Mouse (Mus musculus): ENCODE results near the gene Gm48552. TPM values are rescaled to one million over a fixed set of nuclear protein-coding genes. Genes with fewer than 3 reads are reported as not detected.

Gene Gm48552
- total RNA-seq, 2 experiments from 2014 or later: 4.2 to 6.9 TPM

DNA sequence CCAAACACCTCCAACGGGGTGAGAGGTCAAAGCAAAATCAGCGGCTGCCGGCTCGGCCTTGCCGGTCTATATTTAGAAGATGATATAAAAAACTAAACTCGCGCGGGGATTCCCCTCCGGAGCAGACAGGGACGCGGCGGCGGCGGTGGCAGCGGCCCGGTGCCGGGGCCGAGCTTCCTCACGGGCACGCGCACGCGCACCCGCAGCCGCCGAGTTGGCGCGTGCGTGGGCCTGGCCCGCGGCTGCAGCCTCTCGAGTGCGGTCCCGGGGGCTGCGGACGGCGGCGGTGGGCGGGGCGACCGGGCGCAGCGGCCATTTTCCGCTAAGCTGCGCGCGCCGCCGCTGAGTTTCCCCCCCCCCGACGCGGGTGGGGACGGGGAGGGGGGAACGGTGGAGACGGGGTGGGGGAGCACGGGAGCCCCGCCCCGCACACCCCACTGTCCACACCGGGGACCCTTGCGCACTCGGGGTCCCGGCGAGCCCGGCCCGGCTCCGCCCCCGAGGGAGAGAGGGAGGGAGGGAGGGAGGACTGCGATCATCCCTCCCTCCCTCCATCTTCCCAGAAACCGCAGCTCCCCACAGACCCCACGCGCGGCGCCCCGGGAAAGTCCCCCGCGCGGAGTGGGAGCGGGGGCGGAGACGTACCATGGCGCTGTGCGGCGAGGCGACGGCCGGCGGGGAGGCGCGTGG, 41.5 kb downstream of the Gm48552 start:
- peak; percentile 72 to 81 for DNase-seq (ENCODE audit: low spot score in 2 of 2)

DNA sequence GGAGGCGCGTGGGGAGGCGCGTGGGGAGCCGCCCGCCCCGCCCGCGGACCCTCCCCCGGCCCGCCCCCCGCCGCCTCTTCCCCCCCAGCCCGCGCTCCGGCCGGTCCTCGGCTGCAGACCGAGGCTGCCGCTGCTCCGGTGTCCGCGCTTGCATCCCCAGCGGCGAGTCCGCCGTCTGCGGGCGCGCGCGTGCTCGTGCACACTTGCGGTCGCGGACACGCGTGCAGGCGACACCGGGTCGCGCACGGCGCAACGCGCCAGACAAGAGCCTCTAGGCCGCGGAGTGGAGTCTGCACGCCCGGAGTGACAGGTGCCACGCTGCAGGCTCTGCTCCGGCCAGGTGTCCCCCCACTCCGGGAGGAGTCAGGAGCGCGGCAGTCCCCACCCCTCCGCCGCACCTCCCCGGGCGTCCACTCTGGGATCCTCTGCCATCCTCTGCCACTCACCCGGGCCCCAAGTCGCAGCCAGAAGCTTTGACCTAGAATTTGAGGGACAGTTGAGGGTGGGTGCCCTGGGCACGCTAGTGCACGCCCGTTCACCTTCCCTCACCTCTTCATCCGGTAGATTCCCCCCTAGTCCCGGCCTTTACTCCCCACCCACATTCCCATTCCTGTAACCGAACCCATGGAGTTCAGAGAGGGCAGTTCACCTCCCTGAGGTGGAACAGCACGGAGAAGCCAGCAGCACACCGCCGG, 42.2 kb downstream of the Gm48552 start:
- DNase-seq (ENCODE audit: low spot score in 2 of 2): peak; percentile 73 to 76

DNA sequence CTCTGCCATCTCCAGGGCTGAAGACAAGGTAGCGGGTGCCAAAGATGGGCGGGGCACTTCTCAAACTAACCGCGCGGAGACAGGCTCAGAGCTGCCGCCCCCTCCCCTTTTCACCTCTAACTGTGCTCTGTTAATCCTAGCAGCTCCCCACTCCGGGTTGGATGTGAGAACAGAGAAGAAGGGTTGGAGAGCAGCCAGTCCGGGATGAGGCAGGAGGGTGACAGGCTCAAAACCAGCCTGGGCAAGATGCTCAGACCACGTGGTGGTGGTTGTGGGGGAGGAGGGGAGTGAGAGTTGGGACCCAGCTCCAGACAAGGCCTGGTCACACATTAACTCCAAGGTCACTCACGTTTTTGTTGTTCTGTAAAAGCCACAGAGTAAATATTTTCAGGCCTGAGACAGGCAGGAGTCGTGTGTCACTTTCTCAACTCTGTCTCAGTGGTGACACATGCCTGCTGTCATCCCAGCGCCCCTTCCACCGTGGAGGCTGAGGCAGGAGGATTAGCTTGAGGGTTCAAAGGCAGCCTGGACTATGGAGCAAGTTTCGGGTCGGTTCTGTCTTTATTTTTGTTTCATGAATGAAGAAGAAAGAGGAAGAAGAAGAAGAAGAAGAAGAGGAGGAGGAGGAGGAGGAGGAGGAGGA, 42.8 kb downstream of the Gm48552 start:
- peak in 1 of 2 experiments; percentile 53 for DNase-seq (ENCODE audit: low spot score in 2 of 2)

DNA sequence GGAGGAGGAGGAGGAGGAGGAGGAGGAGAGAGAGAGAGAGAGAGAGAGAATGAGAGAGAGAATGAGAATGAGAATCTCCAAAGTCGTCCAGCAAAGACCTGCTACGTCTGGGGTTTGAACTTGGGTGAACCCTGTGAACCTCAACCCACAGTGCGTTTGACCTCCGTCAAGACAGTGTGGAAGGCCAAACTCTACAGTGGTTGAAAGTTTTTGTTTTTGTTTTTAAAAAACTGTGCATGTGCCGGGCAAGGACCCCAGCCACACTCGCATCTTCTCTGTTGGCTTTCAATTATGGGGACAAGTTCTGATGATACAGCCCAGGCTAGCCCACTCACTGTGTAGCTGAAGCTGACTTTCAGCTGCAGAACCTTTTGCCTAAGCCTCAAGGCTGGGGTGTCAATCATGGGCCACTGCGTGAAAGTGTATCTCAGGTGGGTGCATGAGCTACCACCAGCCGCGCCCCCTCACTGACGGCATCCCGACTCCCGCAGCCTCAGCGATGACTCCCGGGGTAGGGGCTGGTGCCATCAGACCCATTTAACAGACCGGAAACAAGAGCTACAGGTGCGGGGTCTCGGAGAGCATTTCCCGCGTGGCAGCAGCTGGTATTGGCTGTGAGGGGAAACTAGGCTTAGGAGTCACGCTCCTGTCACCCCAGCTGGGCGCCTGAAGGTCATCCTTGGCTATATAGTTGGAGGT, 43.5 kb downstream of the Gm48552 start:
- DNase-seq (ENCODE audit: low spot score in 2 of 2): no peak

DNA sequence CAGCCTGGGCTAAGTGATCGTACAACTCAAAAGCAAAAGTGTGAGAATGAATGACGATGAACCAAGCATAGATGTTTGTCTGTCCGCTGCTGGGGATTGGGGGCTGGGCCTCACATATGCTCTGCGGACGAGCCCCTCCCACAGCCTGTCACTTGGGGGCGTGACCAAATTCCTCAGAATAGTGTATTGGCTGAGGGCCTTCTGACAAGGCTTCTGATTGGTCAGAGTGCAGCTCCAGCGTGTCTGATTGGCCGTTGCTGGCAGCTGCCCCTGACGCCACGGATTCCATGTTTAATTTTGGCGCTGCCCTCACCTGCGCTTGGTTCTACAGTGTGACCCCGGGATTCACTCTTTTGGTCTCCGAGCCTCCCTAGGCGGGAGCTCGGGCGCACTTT, 44.1 kb downstream of the Gm48552 start:
- peak; percentile 91 to 97 for DNase-seq (ENCODE audit: low spot score in 2 of 2)

DNA sequence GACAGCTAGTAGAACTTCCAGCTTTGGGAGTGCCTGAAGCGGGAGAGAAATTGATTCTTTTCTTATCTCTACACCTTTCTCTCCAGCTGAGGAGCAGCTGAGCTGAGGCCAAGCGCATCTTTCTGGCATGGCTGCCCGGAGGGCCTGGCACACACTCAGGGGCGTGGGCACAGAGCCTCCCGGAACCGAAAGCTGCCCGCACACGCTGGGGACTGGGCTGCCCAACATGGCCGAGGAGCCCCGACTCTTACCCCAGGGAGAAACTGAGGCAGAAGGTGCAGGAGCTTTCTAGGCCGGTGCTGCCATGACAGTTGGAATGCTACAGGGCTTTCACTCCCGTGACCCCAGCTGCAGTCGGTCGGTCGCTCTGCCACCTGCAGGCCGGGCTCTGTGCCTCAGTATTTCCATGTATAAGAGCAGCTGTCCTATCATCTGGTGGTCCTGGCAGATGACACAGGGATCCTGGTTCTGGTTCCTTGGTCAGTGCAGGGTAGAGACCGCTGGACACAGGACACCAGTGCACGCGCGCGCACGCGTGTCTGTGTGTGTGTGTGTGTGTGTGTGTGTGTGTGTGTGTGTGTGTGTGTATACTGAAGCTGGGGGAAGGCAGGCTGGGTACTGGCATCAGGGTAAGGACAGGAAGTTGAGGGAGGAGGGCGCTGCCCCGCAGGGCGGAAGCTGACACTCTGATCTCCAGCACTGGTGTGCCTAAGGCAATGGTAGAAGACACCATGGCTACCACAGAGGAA, 44.9 kb downstream of the Gm48552 start:
- DNase-seq (ENCODE audit: low spot score in 2 of 2): peak in 1 of 2 experiments; percentile 31

DNA sequence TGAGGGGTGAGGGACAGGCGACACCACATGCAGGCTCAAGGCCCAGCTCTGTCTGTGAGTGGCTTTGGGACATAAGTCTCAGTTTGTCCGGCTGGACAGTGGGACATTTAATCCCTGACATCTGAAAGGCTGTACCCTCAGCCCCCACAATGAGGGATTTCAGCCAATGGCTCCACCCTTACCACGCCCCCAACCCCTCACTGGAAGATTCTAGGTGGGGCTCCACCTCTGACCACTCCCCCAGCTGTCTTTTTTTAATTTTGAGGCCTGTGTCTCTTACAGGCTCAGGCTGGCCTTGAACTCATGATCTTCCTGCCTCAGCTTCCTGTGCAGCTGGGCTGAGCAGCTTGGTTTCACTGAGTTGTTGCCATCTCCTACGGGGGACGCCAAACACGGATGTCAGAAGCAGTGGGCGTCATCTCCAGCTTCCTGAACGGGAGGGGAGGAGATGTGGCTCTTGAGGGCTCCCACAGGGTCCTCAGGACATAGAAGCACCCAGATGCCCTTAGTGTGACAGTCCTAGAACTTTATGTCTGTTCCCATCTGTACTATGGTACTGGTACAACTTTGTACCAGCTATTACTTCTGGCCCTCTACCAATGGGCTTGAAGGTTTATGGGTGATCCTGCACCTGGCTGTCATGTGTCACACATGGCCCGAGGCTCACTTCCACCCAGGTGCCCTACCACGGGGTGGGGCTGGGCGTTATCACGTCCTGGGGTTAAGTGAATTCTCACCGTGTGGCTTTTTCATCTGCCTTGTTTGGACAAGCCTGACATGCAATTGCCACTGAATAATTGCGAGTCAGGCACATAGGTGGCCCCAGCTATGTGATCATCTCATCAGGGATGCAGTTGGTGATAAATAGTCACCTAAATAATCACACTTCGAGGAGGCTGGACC, 45.8 kb downstream of the Gm48552 start:
- peak in 1 of 2 experiments; percentile 3 for DNase-seq (ENCODE audit: low spot score in 2 of 2)

DNA sequence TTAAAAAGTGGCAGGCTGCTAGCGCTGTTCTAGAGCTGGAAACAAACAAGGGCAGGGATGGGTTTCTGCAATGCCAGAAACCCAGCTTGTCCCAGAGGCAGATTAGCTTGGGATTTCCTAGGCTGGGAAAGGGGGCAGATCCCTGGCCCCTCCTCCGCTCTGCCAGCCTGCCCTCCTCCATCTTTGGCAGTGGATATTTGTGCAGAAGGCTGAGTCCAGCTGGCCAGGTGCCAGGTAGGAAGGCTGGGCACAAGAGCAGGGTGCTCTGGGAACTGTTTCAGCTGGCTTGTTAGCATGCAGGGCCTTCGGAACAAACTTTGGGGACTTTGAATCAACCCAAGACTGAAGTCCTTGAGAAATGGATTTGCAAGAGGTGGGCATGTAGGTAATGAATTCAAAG, 46.6 kb downstream of the Gm48552 start:
- DNase-seq (ENCODE audit: low spot score in 2 of 2): peak in 1 of 2 experiments; percentile 88

Small RNA genes lying within 50 kb of the gene (microRNA-seq; reads per million reads assigned to microRNA genes)
- gene Mir1191b (0 reads per million in 2 experiments), gene Mir6913 (1.7 to 2.5 reads per million in 2 experiments)

Other genes starting within 250 kb of the Gm48552 start
- 10 to 100 TPM; 27.5 to 30.8 TPM for gene Pias4, start 221.1 kb upstream of the Gm48552 start, total RNA-seq (2021)
- gene Eef2, start 212.4 kb upstream of the Gm48552 start, total RNA-seq (2021): 100 to 1,000 TPM; 907 to 934 TPM
- 10 to 100 TPM; 71.9 to 76.4 TPM for gene Dapk3, start 206.0 kb upstream of the Gm48552 start, total RNA-seq (2021)
- not detected for gene 4930442H23Rik, start 205.2 kb upstream of the Gm48552 start, total RNA-seq (2021)
- gene Nmrk2, start 187.0 kb upstream of the Gm48552 start, total RNA-seq (2021): under 1 TPM; 0.23 to 0.27 TPM
- gene Atcay, start 158.2 kb upstream of the Gm48552 start, total RNA-seq (2021): 100 to 1,000 TPM; 150 to 155 TPM
- 10 to 100 TPM; 57.6 to 63.6 TPM for gene Zfr2, start 155.8 kb upstream of the Gm48552 start, total RNA-seq (2021)
- 100 to 1,000 TPM; 204 to 214 TPM for gene Matk, start 136.1 kb upstream of the Gm48552 start, total RNA-seq (2021)
- gene Mrpl54, start 122.1 kb upstream of the Gm48552 start, total RNA-seq (2021): 10 to 100 TPM; 36.9 to 40.4 TPM
- 10 to 100 TPM; 39.3 to 40.9 TPM for gene Apba3, start 122.0 kb upstream of the Gm48552 start, total RNA-seq (2021)
- 1 to 10 TPM in 1 of 2 experiments, under 1 TPM in 1; 0.62 to 1.7 TPM for gene Tjp3, start 97.4 kb upstream of the Gm48552 start, total RNA-seq (2021)
- gene Pip5k1c, start 96.0 kb upstream of the Gm48552 start, total RNA-seq (2021): 100 to 1,000 TPM; 303 to 304 TPM
- gene Cactin, start 67.9 kb upstream of the Gm48552 start, total RNA-seq (2021): 10 to 100 TPM; 31.1 to 31.2 TPM
- gene Tbxa2r, start 60.3 kb upstream of the Gm48552 start, total RNA-seq (2021): 1 to 10 TPM in 1 of 2 experiments, under 1 TPM in 1; 0.74 to 1.0 TPM
- 1 to 10 TPM; 1.8 TPM for gene Gipc3, start 45.7 kb upstream of the Gm48552 start, total RNA-seq (2021)
- 10 to 100 TPM; 32.4 to 37.0 TPM for gene Hmg20b, start 38.5 kb upstream of the Gm48552 start, total RNA-seq (2021)
- 10 to 100 TPM; 42.2 to 44.4 TPM for gene Mfsd12, start 31.5 kb upstream of the Gm48552 start, total RNA-seq (2021)
- 1 to 10 TPM; 1.6 to 2.0 TPM for gene 4930404N11Rik, start 23.2 kb upstream of the Gm48552 start, total RNA-seq (2021)
- gene Fzr1, start 10.5 kb upstream of the Gm48552 start, total RNA-seq (2021): 10 to 100 TPM; 70.8 to 72.5 TPM
- gene Dohh, start 4.6 kb upstream of the Gm48552 start, total RNA-seq (2021): 10 to 100 TPM; 82.0 to 82.9 TPM
- gene Gm48551, start 4.5 kb upstream of the Gm48552 start, total RNA-seq (2021): 1 to 10 TPM; 4.1 to 4.8 TPM
- 1 to 10 TPM; 1.8 to 2.4 TPM for gene Smim24, start 4.0 kb downstream of the Gm48552 start, total RNA-seq (2021)
- 10 to 100 TPM; 54.2 to 54.7 TPM for gene Nfic, start 66.6 kb downstream of the Gm48552 start, total RNA-seq (2021)
- 100 to 1,000 TPM; 268 TPM for gene Celf5, start 93.7 kb downstream of the Gm48552 start, total RNA-seq (2021)
- gene Ncln, start 107.4 kb downstream of the Gm48552 start, total RNA-seq (2021): 10 to 100 TPM; 77.5 to 87.4 TPM
- under 1 TPM; 0.53 to 0.94 TPM for gene S1pr4, start 111.1 kb downstream of the Gm48552 start, total RNA-seq (2021)
- 1 to 10 TPM; 3.9 to 4.4 TPM for gene Gna15, start 135.2 kb downstream of the Gm48552 start, total RNA-seq (2021)
- 100 to 1,000 TPM; 124 to 126 TPM for gene Gna11, start 156.2 kb downstream of the Gm48552 start, total RNA-seq (2021)
- 100 to 1,000 TPM; 765 to 778 TPM for gene Aes, start 170.5 kb downstream of the Gm48552 start, total RNA-seq (2021)
- 10 to 100 TPM; 31.6 to 31.8 TPM for gene Tle2, start 185.6 kb downstream of the Gm48552 start, total RNA-seq (2021)
- 1 to 10 TPM; 2.6 to 4.1 TPM for gene Tle6, start 212.1 kb downstream of the Gm48552 start, total RNA-seq (2021)
- gene BC025920, start 217.3 kb downstream of the Gm48552 start, total RNA-seq (2021): 1 to 10 TPM; 3.6 to 3.8 TPM
- 10 to 100 TPM; 24.8 to 26.7 TPM for gene Sirt6, start 238.8 kb downstream of the Gm48552 start, total RNA-seq (2021)
- gene Ankrd24, start 239.5 kb downstream of the Gm48552 start, total RNA-seq (2021): 10 to 100 TPM; 36.9 to 37.8 TPM